Mouse (Mus musculus): ENCODE data around the gene Cilp2.
A peak's percentile ranks its signal among the peaks of the same experiment; 100 is the strongest.

Cilp2 gene

DNA sequence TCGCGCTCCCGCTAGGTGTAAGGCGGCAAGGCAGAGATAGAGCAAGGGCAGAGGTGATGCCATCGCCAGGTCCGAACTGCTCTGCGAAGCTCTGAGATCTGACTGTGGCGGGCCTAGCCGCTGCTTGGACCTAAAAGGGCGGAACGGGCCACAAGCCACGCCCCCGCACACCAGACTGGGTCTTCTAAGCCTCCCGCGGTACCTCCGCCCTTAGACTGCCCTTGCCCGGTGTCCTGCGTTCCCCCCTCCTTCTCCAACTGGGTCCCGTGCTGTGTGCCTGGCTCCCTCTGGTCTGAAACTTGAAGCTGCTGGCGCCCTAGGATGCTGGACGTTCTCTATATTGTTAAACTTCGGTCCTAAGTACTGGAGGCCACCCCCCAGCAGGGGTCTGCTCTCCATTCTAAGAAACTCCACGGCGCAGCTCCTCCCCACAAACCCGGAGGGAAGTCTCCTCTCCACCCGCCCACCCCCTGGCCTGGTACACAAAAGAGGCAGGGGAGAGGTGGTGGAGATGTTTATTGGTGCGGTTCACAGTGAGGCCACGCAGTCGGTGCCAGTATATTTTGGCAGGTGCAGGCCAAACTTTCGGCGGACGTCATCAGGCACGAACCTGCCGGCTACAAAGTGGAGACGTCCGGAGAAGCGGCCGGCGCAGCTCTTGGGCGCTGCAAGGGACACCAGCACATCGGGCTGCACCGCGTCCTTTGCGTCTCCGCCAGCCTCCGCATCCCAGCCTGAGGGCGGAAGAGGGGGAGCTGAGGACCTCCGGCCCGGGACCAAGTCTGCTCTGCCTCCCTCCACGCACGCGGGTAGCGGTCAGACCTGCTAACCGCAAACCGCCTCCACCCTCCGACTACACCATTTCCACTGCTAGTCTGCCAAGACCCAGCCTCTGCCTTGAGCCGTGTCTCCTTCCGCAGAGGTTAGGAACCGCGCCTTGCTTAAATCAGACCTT lies at the start of gene Cilp2:
Gene Cilp2 (minus strand): TSS at position 399 of the 955 bp plus-strand sequence.
- DNase-seq (ENCODE audit: low spot score): no peak

DNA sequence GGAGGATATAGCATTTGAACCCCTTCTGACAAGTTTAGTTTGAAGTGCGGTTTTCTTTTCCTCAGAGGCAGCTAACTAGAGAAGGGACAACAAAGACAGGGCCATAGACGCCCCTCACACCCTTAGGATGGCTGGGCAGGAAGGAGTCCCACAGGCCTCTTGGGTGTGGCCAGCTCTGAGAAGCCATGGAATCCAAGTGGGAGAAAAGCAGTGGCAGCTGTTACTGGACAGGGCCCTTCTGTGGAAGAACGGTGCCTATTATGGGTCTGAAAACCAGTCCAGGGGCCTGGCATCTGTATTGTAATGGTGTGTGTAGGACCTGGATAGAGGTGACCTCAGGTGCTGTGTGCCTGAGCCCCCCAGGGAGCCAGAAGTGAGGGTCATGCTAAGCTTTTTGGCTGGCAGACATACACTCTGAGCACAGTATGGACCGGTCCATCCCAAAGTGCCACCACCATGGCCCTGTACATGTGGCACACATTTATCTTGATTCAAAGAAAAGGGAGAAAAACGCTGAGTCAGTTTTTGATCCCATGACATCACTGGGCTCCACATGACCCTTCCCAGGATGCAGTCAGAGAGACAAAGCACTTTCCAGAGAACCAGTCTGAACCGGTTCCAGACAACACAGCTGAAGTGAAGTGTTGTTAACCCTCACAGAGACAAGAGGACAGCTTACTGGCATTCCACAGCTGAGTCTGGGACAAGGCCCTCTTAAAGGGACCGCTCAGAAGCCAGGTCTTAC lies 48.7 kb upstream of the Cilp2 start:
- no peak for DNase-seq (ENCODE audit: low spot score)

DNA sequence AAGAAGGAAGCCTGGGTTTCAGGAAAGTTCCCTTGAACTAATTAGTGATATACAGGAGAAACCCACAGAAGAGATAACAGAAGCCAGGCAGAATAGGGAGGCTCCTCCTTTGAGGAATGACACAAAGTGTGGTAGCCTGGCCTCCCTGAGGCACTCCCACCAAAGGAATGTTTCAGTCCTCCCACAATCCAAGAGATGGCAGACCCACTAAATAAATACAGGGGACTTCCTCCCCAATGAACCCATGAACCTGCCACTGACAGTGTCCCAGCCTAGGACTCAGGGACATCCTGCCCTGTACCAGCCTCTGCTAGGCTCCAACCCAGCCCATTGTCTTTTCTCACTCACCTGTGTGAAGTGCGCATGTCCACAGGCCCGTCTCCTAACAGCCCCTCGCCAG lies 47.9 kb upstream of the Cilp2 start:
- DNase-seq (ENCODE audit: low spot score): no peak

DNA sequence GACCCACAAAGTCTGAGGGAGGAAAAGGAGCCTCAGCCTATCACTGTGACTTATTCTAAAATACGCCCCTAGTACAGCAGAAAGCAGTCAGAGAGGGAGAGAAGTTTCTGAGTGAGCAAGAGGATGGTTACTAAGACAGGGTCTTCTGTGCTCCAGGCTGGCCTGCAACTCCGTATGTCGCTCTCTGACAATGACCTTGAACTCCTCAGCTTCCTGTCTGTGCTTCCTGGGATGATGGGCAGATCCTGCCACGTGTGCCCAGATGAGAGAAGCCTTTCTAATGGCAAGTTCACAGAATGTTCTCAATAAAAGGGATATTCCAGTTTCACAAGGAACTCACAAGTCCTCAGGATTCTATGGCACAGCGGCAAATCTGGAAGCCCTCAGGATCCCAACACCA lies 47.1 kb upstream of the Cilp2 start:
- no peak for DNase-seq (ENCODE audit: low spot score)

DNA sequence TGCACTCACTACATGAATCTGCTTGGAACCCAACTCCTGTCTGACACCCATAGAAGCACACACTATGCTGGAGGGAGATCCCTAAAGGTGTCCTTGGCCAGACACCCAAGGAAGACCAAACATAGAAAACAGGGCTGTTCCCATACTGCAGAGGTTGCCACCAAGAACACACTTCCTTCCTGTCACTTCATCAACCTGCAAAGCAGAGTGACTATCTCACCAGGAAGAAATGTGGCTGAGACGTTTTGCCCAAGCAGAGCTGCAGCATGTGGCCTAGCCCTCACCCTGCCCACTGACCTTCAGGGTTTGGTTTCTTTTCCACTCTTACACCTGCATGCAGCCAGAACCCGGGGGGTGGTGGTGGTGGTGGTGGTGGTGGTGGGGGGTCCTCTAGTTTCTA lies 46.3 kb upstream of the Cilp2 start:
- no peak for DNase-seq (ENCODE audit: low spot score)

DNA sequence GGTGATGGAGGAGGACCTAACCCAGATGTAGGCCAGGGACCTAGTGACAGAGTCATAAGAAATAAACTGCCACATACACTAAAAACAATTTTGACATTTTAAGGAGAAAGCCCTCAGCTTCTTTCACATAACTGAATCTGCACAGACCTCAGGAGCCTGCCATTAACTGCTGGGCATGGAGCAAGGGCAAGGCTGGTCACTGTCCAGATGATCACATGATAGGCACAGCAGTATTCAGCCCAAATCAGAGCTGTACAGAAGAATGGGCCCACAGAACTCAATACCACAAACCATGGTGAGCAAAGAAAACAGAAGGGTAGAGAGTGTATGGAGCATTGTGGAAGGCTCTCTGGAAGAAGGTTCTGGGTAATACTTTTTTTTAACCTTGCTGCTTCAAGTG lies 39.4 kb upstream of the Cilp2 start:
- no peak for DNase-seq (ENCODE audit: low spot score)

DNA sequence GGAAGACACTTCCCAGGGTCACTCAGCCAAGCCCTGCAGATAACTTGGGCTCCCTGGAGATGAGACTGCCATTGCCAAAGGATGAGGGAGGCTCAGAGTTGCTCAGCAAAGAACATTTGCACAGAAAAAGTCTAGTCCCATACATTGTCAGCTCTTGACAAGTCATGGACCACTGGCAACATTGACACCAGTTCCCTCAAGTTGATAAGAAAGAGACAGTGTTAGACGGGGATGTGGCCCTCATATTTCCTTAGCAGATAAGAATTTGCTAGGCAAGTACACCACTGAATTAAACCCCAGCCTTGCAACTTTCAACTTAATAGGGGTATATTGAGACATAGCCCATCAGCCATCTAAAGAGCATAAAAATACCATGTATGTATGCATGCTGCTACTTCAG lies 36.5 kb upstream of the Cilp2 start:
- no peak for DNase-seq (ENCODE audit: low spot score)

DNA sequence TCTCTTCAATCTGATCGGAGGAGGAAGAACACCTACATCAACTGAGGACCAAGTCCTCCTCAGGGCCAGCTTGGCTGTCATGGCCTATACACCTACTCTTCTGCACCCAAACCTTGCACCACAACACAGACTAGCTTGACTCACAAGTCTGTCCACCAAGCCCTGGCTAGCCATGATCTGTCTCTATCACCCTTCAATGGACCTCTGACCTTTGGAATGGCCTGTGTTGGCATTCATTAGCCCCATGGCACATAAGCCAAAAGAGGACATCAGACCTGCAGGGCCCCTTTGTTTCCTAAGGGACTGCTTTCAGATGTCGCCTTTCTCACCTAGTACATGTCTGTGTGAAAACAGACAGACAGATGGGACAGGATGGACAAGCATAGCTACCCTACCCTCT lies 33.7 kb upstream of the Cilp2 start:
- DNase-seq (ENCODE audit: low spot score): no peak

DNA sequence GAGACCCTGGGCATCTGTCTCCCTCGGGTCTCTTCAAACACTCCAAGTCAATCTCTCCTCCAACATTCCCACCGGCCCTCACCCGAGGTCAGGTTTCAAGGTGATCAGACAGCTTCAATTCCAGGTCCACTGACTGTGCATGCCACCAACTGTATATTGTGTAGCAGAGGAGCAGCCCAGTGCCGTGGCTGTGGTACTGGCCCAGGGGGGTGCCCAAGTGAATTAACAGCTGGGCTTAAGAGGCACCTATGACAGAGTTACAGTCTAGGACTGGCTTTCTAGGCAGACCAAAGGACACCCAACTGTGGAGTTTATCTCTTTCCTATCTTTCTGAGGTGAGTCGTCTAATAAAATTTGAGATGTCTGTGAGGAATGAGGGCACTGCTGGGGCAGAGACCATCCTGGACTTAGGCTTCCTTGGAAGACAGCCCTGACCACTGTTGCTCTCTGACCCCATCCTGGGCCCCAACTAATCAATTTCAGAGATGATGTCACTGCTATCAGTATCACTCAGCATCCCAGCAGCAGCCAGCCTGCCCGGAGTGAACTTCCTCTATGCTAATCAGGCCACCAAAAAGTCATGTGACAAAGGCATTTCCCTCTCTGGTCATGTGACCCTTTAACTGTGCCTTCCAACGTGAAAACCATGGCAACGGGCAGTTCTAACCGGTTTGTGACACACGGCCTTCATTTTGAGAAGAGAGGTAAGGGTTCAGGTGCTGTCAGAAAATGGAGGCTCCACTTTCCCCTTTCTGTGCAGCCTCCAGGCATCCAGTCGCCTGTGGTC lies 32.6 kb upstream of the Cilp2 start:
- no peak for DNase-seq (ENCODE audit: low spot score)

DNA sequence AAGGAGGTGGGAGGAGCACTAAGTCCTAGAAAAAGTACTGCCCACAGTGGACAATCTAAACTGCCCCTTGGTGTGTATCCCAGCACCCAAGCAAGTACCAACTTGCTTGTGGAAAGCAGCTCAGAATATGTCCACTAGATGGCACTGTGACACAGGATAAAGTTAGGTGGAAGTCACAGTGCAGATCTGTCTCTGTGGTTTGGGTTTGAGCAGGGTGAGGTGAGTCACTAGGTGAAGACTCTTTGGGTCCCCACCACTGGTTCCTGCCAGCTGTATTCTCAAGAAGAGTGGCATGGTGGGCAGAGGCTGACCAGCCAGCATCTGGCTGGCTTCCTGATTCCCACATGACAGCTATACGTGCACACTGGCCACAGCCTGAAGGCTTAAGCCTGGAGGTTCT lies 31.5 kb upstream of the Cilp2 start:
- peak; percentile 83 for DNase-seq (ENCODE audit: low spot score)

DNA sequence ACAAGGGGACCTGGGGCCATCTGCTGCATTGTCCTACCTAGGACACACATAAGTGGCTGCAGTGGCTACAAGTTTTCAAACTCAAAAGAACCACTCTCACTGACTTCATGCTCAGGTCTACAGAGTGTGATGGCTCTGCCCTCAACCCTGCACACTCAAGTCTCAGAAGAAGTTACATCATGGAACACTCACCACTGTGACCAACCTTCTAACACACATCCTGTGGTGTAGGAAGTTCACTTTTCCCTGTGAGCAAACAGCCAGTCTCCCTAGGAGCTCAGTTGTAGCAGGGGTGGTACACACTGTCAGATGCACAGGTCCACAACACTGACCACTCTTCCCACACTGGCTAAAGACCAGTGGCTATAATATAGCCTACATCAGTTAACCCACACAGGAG lies 31.0 kb upstream of the Cilp2 start:
- DNase-seq (ENCODE audit: low spot score): no peak

DNA sequence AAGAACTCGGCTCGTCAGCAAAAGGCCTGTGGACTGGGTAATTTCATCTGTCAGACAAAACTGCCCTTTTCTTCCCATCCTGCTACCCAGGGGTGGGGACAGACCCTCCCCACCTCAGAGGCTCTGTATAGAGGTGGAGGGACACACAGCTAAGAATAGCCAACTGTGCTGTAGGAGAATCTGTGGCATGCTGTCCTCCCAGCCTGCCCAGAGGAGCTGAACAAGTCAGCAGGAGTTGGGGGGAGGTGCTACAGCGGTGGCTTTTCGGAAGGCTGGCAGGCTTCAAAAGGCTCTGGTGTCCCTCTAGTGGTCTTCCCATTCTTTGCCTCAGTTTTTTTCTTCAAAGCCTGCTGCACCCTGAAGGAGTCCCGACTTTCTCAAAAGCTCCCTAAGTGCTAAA lies 28.3 kb upstream of the Cilp2 start:
- no peak for DNase-seq (ENCODE audit: low spot score)

DNA sequence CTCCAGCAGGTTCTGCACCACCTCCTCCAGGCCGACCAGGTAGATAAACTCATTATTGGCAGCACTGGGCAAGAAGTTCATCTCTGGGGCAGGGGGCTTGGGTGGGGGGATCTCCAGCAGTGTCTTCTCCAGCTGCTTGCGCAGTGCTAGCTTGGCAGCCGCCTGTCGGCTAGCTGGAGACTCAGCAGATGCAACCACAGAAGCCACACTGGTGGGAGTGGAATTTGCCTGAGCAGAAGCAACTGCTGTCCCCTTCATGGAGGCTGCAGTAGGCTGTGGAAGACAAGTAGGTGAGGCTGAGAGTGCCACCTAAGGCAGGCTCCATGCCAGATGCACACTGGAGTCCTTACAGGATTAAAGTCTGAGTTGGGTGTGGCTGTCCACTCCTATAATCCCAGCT lies 27.0 kb upstream of the Cilp2 start:
- no peak for DNase-seq (ENCODE audit: low spot score)

DNA sequence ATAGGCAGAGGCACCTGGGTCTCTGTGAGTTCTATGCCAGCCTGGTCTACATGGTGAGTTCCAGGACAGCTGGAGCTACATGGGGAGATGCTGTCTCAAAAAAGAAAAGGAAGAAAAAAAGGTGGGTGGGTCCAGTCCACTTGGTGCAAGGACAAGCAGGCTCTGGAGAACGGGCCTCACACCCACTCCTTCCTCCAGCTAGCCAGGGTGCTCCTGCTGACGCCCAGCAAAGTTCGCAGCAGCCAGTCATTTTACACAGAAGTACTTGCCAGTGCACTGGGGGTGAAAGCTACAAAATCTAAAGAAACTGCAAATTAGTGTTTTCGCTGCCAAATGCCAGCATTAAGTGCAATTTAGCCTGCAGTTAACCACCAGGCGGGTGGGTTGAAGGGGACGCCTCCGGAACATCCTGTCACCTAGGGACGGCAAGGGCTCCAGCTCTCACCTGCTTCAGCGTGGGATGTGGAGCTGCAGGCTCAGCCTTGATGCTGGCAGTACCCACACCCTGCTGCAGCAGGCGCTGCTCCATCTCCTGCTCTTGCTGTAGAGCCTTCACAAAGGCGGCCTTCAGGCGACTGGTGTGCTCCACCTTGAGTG lies 25.1 kb upstream of the Cilp2 start:
- peak; percentile 61 for DNase-seq (ENCODE audit: low spot score)

DNA sequence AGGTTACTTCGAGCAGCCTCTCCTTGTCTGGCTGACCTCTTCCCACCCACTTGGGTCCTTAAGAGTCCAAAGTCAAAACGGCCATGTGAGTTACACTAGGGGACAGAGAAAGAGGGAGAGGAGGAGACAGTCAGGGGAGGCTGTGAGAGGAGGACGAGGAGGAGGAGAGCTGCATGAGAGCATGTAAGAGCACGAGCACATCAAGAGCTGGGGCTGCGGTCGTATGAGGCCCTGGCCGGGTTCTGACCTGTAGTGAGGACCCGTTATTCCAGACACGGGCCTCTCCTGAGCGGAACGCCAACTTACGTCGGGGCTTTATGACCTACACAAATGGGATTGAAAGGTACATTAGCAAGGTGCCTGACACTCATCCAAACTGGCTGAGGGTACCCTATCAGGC lies 24.4 kb upstream of the Cilp2 start:
- no peak for DNase-seq (ENCODE audit: low spot score)

DNA sequence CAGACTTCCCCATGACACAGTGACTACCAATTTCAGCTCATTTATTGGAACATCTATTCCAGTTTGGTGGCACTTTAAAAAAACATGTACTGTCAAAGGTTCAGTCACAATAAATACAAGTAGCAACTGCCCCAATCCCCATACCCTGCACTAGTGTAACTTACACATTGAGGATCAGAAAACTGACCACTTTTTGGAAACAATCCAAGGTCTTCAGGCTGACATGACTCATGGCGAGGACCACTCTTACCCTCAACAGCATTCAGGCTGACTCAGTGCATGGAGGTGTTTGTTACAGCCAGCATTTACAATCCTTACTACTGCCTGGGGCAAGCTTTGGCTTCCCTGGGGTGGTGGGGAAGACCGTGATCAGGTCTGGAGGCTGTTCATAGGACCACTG lies 19.6 kb upstream of the Cilp2 start:
- DNase-seq (ENCODE audit: low spot score): no peak

DNA sequence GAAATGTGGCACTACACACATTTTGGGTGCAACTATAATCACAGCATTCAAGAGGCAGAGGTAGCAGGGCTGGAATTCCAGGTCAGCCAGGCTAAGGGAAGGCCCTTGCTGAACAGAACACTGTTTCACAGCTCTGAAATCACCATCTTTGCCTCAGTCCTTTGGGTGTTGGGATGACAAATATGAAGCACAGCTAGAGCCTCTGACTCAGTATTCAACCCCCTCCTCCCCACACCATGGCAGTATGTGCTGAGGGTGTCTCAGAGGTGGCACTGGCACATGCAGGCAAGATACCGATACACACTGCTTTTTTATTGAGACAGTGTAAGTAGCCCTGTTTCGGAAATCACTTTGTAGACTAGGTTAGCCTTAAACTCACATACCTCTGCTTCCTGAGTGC lies 18.8 kb upstream of the Cilp2 start:
- DNase-seq (ENCODE audit: low spot score): no peak

DNA sequence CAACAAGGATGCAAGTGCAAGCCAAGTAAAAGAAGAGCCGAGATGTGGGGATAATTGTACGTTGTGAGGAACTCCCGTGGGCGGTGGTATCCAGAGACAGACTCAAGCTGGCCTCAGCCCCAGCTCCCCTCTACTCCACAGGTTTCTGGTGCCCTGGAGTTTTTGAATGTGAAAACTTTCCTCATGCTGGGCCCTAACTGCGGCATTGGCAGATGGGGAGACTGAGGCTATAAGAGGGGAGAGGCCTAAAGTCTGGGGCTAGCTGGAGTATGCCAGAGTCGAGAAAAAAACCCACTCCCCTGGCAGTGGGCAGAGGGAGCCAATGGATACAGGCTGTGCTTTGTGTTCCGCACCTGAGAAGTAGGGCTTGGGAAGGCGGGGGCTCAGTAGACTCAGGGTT lies 16.6 kb upstream of the Cilp2 start:
- DNase-seq (ENCODE audit: low spot score): no peak

DNA sequence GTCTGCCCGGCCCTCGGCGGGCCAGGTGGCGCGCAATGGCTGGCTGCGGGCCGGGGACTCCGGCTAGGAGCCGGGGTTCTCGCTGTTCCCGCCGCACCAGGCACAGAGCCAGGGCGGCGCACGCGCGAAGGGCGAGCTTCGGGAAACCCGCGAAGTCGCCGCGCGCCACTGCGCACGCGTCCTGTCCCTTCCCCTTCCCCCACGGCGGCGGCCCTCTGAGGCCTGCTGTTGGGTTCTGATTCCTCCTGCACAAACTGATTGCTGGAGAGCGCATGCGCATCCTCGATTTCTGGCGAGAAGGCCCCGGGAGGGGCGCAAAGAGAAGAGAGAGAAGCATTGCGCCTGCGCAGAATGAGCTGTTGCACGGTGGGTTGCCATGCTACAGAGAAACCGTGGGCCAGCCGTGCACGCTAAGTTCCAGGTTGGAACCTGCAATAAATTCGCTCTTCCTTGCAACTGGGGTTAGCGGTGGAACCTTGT lies 15.6 kb upstream of the Cilp2 start:
- DNase-seq (ENCODE audit: low spot score): peak; percentile 98

DNA sequence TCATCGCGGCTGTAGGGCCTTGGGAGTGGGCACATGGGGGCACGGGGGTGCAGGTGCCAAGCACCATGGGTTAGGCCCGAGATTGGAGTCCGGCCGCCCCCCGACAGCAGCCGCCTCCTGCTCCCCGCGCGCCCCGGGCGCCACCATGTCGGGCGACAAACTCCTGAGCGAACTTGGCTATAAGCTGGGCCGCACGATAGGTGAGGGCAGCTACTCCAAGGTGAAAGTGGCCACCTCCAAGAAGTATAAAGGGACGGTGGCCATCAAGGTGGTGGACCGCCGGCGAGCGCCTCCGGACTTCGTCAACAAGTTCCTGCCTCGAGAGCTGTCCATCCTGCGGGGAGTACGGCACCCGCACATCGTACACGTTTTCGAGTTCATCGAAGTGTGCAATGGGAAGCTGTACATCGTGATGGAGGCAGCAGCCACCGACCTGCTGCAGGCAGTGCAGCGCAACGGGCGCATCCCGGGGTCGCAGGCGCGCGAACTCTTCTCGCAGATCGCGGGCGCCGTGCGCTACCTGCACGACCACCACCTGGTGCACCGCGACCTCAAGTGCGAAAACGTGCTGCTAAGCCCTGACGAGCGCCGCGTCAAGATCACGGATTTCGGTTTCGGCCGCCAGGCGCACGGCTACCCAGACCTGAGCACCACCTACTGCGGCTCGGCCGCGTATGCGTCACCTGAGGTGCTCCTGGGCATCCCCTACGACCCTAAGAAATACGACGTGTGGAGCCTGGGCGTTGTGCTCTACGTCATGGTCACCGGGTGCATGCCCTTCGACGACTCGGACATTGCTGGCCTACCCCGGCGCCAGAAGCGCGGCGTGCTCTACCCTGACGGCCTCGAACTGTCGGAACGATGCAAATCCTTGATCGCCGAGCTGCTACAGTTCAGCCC lies 14.9 kb upstream of the Cilp2 start, which contains the start of the genes Tssk6, Ndufa13 and Yjefn3:
Gene Tssk6 (plus strand): TSS at position 22 of the 900 bp plus-strand sequence.
Gene Ndufa13 (minus strand): TSS at position 396 of the 900 bp plus-strand sequence.
Gene Yjefn3 (minus strand): TSS at position 550 of the 900 bp plus-strand sequence.
- no peak for DNase-seq (ENCODE audit: low spot score)

All from left cerebral cortex, adult 11 months (tissue).